Mouse (Mus musculus) neural tube, embryonic 11.5 days (tissue): Measurements from ENCODE around the gene Ehd1. TPM values are rescaled to one million over a fixed set of nuclear protein-coding genes. Genes with fewer than 3 reads are reported as not detected.

Experiments used
- ATAC-seq: fragments of 200-750 bp; cut with Nextera tagmentation; 2 replicates; pipeline ENCODE4 v1.8.0; 2017; ENCODE audit warnings: moderate number of reproducible peaks, mild to moderate bottlenecking, moderate TSS enrichment, moderate library complexity; ENCODE audit not compliant: insufficient read depth, low FRiP score, low TSS enrichment
- DNase-seq: peaks from one replicate; pipeline ENCODE4 v3.0.0-alpha.2; 2015; ENCODE audit warnings: low spot score
- H3K27ac ChIP-seq: fragments of 300-500 bp; sonication (generic); 2 replicates; pipeline ENCODE4 v1.5.1; 2014; ENCODE audit warnings: low read depth, mild to moderate bottlenecking, low read length
- H3K27me3 ChIP-seq: fragments of 300-500 bp; sonication (generic); 2 replicates; pipeline ENCODE4 v1.6.1; 2014; ENCODE audit warnings: mild to moderate bottlenecking, low read length, mixed read lengths; ENCODE audit not compliant: control insufficient read depth, insufficient read depth
- H3K36me3 ChIP-seq: fragments of 300-500 bp; sonication (generic); 2 replicates; pipeline ENCODE4 v1.6.1; 2014; ENCODE audit warnings: mild to moderate bottlenecking, low read length, moderate library complexity, mixed read lengths; ENCODE audit not compliant: control insufficient read depth, insufficient read depth
- H3K4me1 ChIP-seq: fragments of 300-500 bp; sonication (generic); 2 replicates; pipeline ENCODE4 v1.6.1; 2014; ENCODE audit warnings: low read length, mixed read lengths; ENCODE audit not compliant: control insufficient read depth, insufficient read depth
- H3K4me2 ChIP-seq: fragments of 300-500 bp; sonication (generic); 2 replicates; pipeline ENCODE4 v1.6.1; 2014; ENCODE audit warnings: low read depth, mild to moderate bottlenecking, moderate library complexity
- H3K4me3 ChIP-seq: fragments of 300-500 bp; sonication (generic); 2 replicates; pipeline ENCODE4 v1.5.1; 2014; ENCODE audit warnings: low read depth, low read length
- H3K9ac ChIP-seq: fragments of 300-500 bp; sonication (generic); 2 replicates; pipeline ENCODE4 v1.6.1; 2014; ENCODE audit warnings: mild to moderate bottlenecking, low read length
- H3K9me3 ChIP-seq: fragments of 300-500 bp; sonication (generic); 2 replicates; pipeline ENCODE4 v1.6.1; 2016; ENCODE audit warnings: low read length; ENCODE audit not compliant: control insufficient read depth
- WGBS: fragments of 180-500 bp; shearing (Covaris S2); extraction: QIAGEN DNeasy Blood & Tissue Kit; methylation state at CpG from one replicate; pipeline ENCODE4 v1.1.7; 2014; 5-methylcytosine and 5-hydroxymethylcytosine counted together
- polyA plus RNA-seq: library from polyadenylated mRNA; unstranded; fragments of >200 nt; fragmentation: Nextera tagmentation; extraction: Ambion mirVana; gene quantifications from 2 replicates; pipeline ENCODE4 v1.2.1, GENCODE M21; 2014

The Ehd1 gene
- polyA plus RNA-seq: 71.9 and 82.2 TPM in 2 replicates

DNA sequence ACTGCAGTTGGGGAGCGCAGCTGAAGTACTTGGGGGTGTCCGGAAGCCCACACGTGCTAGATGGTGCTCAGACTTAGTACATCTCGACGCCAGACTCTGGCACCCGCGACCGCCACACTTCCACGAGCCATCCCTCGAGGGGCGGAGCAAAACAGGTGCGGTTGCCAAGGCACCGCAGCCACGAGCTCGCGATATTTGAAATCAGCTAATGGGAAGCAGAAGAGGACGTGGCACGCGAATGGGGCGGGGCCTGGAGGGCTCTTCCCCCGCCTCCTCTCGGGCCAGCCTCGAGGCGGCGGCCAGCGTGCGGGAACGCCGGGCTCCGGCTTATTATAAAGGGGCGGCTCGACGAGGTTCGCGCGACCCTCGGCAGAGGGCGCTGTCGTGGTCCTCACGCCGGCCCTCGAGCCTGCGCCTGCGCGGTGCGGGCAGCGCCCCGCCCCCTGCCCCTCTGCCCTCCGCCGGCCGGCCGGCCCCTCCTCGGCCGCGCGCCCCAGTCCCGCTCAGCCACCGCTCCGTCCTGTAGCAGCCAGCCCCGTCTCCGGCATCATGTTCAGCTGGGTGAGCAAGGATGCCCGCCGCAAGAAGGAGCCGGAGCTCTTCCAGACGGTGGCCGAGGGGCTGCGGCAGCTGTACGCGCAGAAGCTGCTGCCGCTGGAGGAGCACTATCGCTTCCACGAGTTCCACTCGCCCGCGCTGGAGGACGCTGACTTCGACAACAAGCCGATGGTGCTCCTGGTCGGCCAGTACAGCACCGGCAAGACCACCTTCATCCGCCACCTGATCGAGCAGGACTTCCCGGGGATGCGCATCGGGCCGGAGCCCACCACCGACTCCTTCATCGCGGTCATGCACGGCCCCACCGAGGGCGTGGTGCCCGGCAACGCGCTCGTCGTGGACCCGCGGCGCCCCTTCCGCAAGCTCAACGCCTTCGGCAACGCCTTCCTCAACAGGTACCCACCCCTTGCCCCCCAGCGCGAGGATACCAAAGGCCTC lies at the start of gene Ehd1:
Ehd1 (plus strand) TSS at position 300 of the 996 bp plus-strand sequence.
- H3K27ac ChIP-seq: peak within 1 kb of the TSS; percentile 65
- H3K4me3 ChIP-seq: peak within 1 kb of the TSS; percentile 82
- H3K36me3 ChIP-seq: peaks cover 6% of the 10 kb centered on the region; the same call in 1 of the 2 replicates
- peak within 1 kb of the TSS; percentile 97 for H3K4me2 ChIP-seq
- peak within 1 kb of the TSS; percentile 86 for H3K9ac ChIP-seq
- peak; percentile 99 for DNase-seq
- ATAC-seq: peak; percentile 91
- WGBS: under 1% methylated on average over 92 of the region's 106 CpGs
- H3K4me1 ChIP-seq: peaks cover 29% of the 10 kb centered on the region
- no peaks in the 10 kb centered on the region for H3K27me3 ChIP-seq
- no peaks in the 10 kb centered on the region for H3K9me3 ChIP-seq

- 86% methylated on average over 14 of the region's 14 CpGs for WGBS
- ATAC-seq (no peak), DNase-seq (no peak)
- Histone ChIP-seq H3K27me3 (no peaks in the 10 kb centered on the region), H3K4me3 (no peak overlapping the region), H3K9ac (no peak overlapping the region), H3K4me2 (no peak overlapping the region), H3K9me3 (no peaks in the 10 kb centered on the region), H3K36me3 (peaks cover 9% of the 10 kb centered on the region), H3K27ac (no peak overlapping the region), H3K4me1 (no peaks in the 10 kb centered on the region)
Measured at GRCm38 (mm10) chr19:6226763-6227162, 49.8 kb upstream of the Ehd1 start.

DNA sequence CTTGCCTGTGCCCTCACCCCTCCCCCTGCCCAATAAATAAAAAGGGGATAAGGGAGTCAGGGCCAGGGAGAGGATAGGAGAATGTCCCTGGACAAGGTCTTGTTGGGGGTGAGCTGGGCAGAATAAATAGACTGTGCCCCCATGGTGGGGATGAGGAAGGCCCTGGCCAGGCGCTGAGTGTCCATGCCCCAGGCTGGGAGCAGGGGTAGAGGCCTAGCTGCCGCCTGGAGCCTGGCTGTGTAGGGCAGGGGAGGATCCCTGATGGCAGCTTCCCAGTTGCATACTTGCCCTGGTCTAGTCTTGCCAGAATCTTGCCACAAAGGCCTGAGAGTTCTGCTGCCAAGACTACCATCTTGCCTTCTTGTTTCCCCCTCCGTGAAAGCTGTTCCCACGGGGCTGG lies 48.7 kb upstream of the Ehd1 start:
- H3K36me3 ChIP-seq: peaks cover 9% of the 10 kb centered on the region
- H3K9me3 ChIP-seq: no peaks in the 10 kb centered on the region
- H3K4me3 ChIP-seq: no peak overlapping the region
- 86% methylated on average over 4 of the region's 4 CpGs for WGBS
- ATAC-seq (no peak), DNase-seq (no peak)
- H3K4me1 ChIP-seq: no peaks in the 10 kb centered on the region
- no peak overlapping the region for H3K4me2 ChIP-seq
- no peak overlapping the region for H3K9ac ChIP-seq
- H3K27me3 ChIP-seq: no peaks in the 10 kb centered on the region
- H3K27ac ChIP-seq: no peak overlapping the region

DNA sequence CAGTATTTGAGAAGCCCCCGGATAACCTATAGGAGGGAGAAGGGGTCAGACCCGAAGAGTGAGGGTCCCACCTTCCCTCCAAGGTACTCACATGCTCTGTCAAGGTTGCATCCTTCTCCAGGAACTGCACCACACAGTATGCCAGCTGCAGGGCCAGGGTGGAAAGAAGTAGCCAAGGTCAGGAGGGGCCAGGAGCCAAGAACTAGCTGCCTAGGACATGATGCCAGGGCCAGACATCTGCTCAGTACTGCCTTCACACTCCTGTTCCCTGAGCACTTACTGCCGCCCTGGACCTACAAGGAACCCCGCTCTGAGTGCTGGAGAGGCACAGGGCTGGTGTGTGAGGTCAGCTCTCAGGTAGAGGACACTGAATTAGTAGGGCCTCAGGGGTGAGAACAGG lies 46.1 kb upstream of the Ehd1 start:
- H3K27ac ChIP-seq: no peak overlapping the region
- ATAC-seq: no peak
- peaks cover 10% of the 10 kb centered on the region for H3K36me3 ChIP-seq
- no peaks in the 10 kb centered on the region for H3K27me3 ChIP-seq
- WGBS: 86% methylated on average over 4 of the region's 4 CpGs
- no peak for DNase-seq
- H3K9ac ChIP-seq: no peak overlapping the region
- no peaks in the 10 kb centered on the region for H3K9me3 ChIP-seq
- no peak overlapping the region for H3K4me2 ChIP-seq
- H3K4me3 ChIP-seq: no peak overlapping the region
- peaks cover 8% of the 10 kb centered on the region for H3K4me1 ChIP-seq

- Histone ChIP-seq H3K4me2 (no peak overlapping the region), H3K9me3 (no peaks in the 10 kb centered on the region), H3K36me3 (peaks cover 10% of the 10 kb centered on the region), H3K9ac (no peak overlapping the region), H3K27ac (no peak overlapping the region), H3K27me3 (no peaks in the 10 kb centered on the region), H3K4me1 (peaks cover 8% of the 10 kb centered on the region), H3K4me3 (no peak overlapping the region)
- 90% methylated on average over 2 of the region's 2 CpGs for WGBS
- ATAC-seq (no peak), DNase-seq (no peak)
Measured at GRCm38 (mm10) chr19:6231036-6231435, 45.5 kb upstream of the Ehd1 start.

DNA sequence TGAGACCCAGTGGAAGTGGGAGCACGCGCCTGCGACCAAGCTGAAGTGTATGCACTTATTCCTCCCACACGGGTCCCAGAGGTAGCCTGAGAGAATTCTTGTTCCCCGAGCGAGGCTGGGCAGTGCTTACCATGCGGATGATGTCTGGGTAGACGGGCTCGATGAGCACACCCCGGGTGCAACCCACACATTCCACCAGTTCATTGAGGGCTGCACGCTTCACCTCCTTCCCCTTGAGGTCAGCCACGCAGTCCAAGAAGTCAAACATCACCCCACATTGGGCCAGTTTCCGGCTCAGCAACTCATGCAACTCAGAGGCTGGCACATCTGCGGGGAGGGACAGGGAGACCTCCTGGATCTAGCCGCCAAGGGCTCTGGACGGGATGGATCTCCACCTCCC lies 42.9 kb upstream of the Ehd1 start:
- Histone ChIP-seq H3K9ac (no peak overlapping the region), H3K4me2 (no peak overlapping the region), H3K36me3 (peaks cover 7% of the 10 kb centered on the region), H3K9me3 (no peaks in the 10 kb centered on the region), H3K27ac (no peak overlapping the region), H3K4me1 (peaks cover 8% of the 10 kb centered on the region), H3K27me3 (no peaks in the 10 kb centered on the region), H3K4me3 (no peak overlapping the region)
- DNase-seq: no peak
- 94% methylated on average over 16 of the region's 16 CpGs for WGBS
- ATAC-seq: no peak

DNA sequence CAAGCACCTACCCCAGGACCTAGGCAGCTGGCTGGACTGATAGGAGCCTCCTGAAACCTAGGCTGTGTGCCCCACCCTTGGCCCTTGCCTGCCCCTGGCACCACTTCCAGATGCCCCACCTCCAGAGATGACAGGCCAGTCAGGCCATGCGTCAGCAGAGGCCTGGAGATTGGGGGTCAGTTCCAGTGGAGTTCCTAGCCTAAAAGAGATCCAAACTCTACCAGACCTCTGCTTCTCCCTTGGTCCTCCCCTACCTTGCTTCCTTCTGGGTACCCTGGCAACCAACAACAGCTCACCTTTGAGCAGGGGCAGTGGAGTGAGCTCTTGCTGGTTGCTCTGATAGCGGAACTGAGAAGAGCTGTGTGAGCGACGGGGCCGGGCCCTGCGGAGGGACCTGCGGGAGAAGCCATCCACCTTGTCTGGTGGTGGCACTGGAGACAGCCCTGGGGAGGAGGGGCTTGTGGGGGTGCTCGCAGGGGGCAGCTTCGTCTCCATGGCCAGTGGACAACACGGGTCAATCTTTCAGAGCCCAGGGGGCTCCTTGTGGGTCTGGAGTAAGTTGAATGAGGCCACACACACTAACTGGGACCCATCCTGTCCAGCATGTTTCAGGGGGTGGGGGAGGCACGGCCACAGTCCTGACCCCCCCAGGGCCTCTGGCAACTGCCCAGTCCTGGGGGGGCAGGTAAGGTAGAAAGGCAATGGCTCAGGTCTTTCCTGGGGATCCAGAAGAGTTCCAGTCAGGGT lies 42.0 kb upstream of the Ehd1 start:
- no peak for ATAC-seq
- peak overlapping the region; percentile 85; the same call in 1 of the 2 replicates for H3K9ac ChIP-seq

DNA sequence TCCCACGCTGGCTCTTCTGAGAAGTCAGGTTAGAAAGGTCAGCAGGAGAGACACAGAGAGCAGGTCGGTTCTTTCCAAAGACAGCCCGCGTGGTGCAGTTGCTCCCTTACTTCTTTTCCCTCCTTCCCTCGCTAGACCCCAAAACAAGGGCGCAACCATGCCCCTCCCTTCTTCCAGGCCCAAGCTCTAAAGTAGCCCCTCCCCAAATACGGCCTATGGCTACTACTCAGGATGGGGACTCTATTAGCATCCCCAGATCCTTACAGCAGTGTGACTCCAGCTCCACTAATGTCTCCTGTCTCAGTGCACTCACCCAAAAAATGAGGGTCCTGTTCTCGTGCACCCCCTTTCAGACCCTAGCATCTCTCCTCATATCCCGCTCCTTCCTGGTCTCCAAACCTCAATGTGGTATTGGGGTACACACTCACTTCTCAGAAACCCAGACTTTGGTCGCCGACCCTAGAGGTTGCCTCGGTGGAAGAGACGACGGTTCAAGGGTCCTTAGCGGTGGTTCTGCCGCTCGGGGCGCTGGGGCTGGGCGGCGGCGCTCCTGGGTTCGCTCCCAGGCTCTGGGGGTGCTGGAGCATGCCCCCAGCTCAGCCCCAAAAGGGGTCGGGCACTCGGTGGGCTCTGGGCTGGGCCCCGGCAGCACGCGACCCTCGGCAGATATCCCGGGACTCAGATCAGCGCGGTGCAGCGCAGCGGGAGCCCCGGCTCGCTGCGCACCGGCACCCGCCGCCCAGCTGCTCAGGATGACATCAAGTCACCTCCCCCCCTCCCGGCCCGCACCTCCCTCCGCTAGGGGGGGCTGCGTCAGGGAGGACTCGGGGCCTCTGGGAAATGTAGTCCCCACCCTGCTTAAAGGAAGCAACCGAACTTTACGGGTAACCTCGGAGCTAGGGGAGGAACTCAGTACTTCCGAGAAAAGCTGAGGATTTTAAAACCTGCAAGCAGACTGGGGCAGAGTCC lies 41.2 kb upstream of the Ehd1 start, which contains the start of gene Ppp2r5b:
Ppp2r5b (minus strand) TSS at position 789 of the 969 bp plus-strand sequence.
- Histone ChIP-seq H3K27ac (0 out of 2 replicates have a peak within 1 kb of the TSS, but pooled peaks have one; percentile 30), H3K36me3 (0 out of 2 replicates have a peak, but pooled peaks cover 2% of the 10 kb centered on the region), H3K9me3 (no peaks in the 10 kb centered on the region), H3K4me2 (peak within 1 kb of the TSS; percentile 53), H3K4me3 (peak within 1 kb of the TSS; percentile 79), H3K9ac (peak within 1 kb of the TSS; percentile 85), H3K4me1 (peaks cover 8% of the 10 kb centered on the region), H3K27me3 (no peaks in the 10 kb centered on the region)
- WGBS: 2% methylated on average over 48 of the region's 48 CpGs
- DNase-seq (peak; percentile 95), ATAC-seq (peak; percentile 92)

More for the DNA sequence above, 42.0 kb upstream of the Ehd1 start:
- no peak for DNase-seq
- H3K27ac ChIP-seq: no peak overlapping the region
- H3K27me3 ChIP-seq: no peaks in the 10 kb centered on the region
- 0 out of 2 replicates have a peak, but pooled peaks cover 4% of the 10 kb centered on the region for H3K36me3 ChIP-seq
- peak overlapping the region; percentile 79 for H3K4me3 ChIP-seq
- H3K4me2 ChIP-seq: peak overlapping the region; percentile 53
- WGBS: 72% methylated on average over 11 of the region's 11 CpGs
- peaks cover 8% of the 10 kb centered on the region for H3K4me1 ChIP-seq
- H3K9me3 ChIP-seq: no peaks in the 10 kb centered on the region
